Mouse (Mus musculus): ENCODE results near the gene Gas2l2. TPM values are rescaled to one million over a fixed set of nuclear protein-coding genes. Genes with fewer than 3 reads are reported as not detected.

The Gas2l2 gene
- total RNA-seq, 2 experiments from 2014 or later = 0.48 to 0.74 TPM

DNA sequence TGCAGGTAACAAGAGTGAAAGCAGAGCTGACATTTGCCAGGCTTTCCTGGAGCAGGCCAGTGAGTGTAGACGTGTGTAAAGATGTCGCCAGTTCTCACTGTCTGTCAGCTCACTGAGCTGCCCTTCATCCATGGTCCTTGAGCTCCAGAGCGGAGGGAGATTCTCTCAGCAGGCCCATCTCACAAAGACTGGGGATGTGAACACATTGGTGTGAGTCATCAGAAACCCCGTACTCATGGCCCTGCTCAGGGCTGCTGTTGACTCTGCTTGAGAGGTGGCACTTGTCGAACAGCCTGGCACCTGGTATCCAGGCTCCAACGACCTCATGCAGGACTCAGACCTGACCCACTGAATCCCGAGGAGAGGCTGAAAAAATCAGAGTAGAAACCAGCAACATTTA, 25.5 kb downstream of the Gas2l2 start:
- DNase-seq = no peak
- intact Hi-C loops (cut with DNase I) = no loop called here

DNA sequence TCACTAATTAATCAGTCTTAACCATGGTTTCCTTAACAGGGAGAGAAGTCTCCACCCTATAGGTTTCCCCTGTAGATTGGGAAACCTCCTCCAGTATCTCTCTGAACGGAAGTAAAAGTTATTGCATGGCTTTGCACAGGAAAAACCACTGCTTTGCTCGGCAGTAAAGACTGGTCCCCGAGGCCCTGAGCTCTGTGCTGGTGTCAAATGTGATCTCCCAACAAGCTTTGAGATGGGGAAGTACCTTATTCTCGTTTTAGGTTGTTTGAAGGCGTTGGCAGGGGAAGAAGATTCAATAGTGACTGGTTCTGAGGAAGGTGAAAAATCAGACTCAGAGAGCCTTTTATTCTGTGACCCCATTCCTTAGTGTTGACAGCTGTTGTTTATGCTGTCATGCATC, 30.5 kb downstream of the Gas2l2 start:
- DNase-seq = no peak
- intact Hi-C loops (cut with DNase I) = no loop called here

DNA sequence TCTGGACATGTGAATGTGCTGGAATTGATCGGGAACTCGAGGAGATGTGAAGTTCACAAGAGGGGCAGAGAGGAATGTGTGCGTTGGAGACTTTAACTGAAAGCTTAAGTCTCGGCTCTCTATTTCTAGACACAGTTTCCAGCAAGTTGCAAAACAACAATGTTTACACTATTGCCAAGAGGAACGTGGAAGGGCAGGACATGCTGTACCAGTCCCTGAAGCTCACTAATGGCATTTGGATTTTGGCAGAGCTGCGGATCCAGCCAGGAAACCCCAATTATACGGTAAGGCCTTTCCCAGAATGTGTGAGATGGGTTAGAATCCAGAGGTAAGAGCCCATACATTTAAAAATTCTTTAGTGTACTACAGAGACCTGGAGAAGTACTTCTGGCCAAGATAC, 31.6 kb downstream of the Gas2l2 start:
- no peak for DNase-seq
- intact Hi-C loops (cut with DNase I) = no loop called here

DNA sequence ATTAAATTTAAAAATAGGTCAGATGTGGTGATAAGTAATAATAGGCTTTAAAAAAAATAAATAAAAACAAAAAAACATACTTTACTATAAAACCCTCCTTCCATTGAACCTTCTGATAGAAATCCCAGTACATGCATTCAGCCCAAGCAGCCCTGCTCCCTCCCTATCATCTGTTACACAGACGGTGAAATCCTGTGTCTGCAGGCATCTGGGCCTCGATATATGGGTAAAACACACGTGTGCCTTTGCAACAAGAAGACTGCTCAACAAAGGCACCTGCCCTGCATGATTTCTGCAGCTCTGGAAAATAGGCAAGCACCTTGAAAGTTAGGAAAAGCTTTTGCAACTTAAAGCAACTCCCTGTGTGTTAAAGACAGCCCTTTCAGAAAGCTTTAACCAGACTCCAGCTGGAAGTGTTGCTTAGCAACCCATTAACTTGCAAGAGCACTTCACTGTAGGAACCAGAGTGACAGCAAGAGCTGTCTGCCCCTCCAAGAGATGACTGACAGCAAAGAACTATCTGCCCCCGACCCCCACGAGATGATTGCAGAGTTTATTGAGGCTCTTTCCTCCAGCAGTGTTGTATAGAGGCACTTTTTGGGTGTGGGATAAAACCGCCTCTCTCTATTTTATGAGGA, 34.3 kb downstream of the Gas2l2 start:
- DNase-seq = no peak
- intact Hi-C loops (cut with DNase I) = no loop called here

DNA sequence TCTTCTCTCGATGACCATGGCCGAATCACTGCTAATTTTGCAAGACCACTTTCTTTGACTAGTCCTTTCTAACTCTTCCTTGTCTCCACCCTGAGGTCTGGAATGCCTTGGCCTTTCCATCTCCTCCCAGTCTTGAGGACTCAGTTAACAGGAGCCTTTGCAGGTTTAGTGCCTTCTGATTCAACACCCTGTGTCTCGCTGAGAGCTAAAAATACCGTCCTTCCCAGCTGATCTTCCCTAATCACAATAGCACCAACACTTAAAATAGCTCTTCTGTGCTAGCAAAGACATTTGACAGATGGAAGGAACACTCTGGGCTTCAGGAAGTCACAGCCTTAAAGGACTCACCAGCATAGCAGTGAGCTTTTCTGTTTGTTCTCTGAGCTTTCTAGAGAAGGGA, 36.2 kb downstream of the Gas2l2 start:
- intact Hi-C loops (cut with DNase I) = no loop called here
- DNase-seq = no peak

DNA sequence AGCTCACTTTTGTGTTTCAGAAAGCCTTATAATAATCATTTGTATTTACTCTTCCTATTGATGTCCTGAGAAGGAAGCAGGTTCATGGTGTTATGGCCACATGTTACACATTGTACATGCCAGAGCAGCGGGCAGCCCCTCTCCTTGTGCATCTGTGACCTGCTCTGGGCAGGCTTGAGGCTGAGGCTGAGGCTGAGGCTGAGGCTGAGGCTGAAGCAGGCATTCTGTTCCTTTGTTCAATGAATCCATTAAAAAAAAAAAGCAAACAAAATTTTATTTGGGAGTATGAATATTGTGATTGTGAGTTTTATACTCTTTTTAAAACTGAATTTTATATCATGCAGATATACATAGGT, 45.7 kb downstream of the Gas2l2 start:
- intact Hi-C loops (cut with DNase I) = no loop called here
- DNase-seq = no peak

DNA sequence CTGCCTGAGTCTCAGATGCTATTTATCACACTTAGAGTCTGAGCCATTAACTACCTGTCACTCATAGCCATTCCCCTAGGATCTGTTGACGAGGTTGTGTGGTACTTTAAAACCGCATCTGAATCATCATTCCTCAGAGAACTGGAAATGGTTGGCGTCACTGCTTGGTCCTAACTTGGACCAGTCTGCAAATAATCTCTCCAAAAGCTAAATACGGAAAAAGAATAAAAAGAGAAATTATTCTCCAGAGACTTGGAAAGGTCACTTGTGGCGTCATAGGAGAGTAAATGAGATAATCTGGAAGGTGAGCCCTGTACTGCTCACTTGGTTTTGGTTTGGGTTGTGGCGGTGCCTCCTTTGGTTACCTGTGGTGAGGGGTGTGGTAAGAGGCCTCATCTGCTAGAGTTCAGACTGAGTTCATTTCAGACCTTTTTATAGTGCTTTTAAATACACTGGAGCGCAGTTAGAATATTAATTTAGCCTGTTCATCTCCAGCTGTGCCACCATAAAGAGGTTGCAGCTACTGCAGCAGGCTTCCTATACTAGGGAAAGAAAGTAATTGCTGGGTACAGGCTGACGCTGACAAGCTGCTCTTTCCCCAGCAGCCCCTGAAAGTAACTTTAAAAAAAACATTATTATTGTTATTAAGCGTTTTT, 46.3 kb downstream of the Gas2l2 start:
- intact Hi-C loops (cut with DNase I) = no loop called here
- DNase-seq = no peak

DNA sequence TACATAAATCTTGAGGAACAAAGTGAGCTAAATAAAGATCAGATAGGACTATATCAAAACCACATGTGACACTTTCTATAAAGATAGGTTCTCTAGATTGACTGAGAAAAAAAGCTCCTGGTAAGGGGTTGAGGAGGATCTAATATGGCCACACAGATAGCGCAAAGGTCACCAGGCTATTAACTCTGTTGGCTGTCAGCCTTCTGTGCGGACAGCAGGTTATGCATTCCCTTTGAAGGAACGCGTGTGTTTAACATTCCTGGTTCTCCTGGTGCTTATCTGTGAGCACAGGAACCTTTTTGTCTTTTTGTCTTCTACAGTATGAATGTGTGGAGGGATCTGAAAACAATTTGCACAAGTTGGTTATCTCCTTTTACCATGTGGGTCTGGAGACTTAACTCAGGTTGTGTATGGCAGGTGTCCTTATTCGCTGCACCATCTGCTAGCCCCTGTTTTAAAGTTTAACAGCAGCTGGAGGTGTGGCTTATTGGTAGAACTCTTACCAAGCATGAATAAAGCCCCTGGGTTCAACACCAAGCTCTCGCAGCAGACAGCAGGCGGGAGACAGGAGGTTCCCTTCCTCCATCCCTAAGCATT, 49.4 kb downstream of the Gas2l2 start:
- intact Hi-C loops (cut with DNase I) = no loop called here
- DNase-seq = no peak

Other genes starting within 250 kb of the Gas2l2 start
- under 1 TPM; 0.26 to 0.50 TPM for gene Slfn3, start 238.1 kb downstream of the Gas2l2 start, total RNA-seq (2021)
- not detected for gene Slfn14, start 142.7 kb downstream of the Gas2l2 start, total RNA-seq (2021)
- gene Ap2b1, start 130.4 kb downstream of the Gas2l2 start, total RNA-seq (2021) = 100 to 1,000 TPM; 283 to 311 TPM
- gene Pex12, start 126.9 kb downstream of the Gas2l2 start, total RNA-seq (2021) = 10 to 100 TPM; 12.1 to 17.5 TPM
- gene Rasl10b, start 20.3 kb downstream of the Gas2l2 start, total RNA-seq (2021) = 100 to 1,000 TPM; 121 to 122 TPM
- gene 1700020L24Rik, start 8.2 kb upstream of the Gas2l2 start, total RNA-seq (2021) = under 1 TPM in 1 of 2 experiments, not detected in 1; 0.50 TPM
- 1 to 10 TPM; 4.3 to 5.1 TPM for gene Mmp28, start 33.6 kb upstream of the Gas2l2 start, total RNA-seq (2021)
- 10 to 100 TPM; 88.1 to 90.1 TPM for gene Taf15, start 43.6 kb upstream of the Gas2l2 start, total RNA-seq (2021)
- gene Heatr9, start 92.7 kb upstream of the Gas2l2 start, total RNA-seq (2021) = not detected
- gene Ccl5, start 101.1 kb upstream of the Gas2l2 start, total RNA-seq (2021) = not detected
- 1 to 10 TPM; 1.3 to 2.0 TPM for gene Ccl9, start 149.2 kb upstream of the Gas2l2 start, total RNA-seq (2021)
- 1 to 10 TPM; 1.4 to 1.6 TPM for gene Ccl6, start 163.6 kb upstream of the Gas2l2 start, total RNA-seq (2021)
- not detected for gene Rpl9-ps1, start 216.2 kb upstream of the Gas2l2 start, total RNA-seq (2021)
- under 1 TPM in 1 of 2 experiments, not detected in 1; 0.64 TPM for gene Ccl3, start 219.9 kb upstream of the Gas2l2 start, total RNA-seq (2021)
- gene Ccl4, start 233.1 kb upstream of the Gas2l2 start, total RNA-seq (2021) = not detected

Data from left cerebral cortex, postnatal 4 days (tissue).